Mouse (Mus musculus) CH12.LX (cell line): ENCODE measurements at regions not wholly inside any gene's neighbourhood (a gene's known extent, or its start where the extent isn't known, plus 50 kb on each side); places are given as distances from the start of the nearest gene placed in this dataset.

Source experiments
- CTCF ChIP-seq, 2 experiments: IDR thresholded peaks in 1 of 2; conservative IDR thresholded peaks in 1 of 2; 2 replicates each; pipeline ENCODE4 v1.5.1; 2011 to 2012; ENCODE audit warnings: low read depth in 2 of 2, low read length in 2 of 2, improper control_type of control experiment in 1 of 2, inconsistent platforms in 1 of 2, mild to moderate bottlenecking in 1 of 2, moderate library complexity in 1 of 2
- EP300 ChIP-seq: IDR thresholded peaks from 2 replicates; pipeline ENCODE4 v1.6.1; 2011; ENCODE audit warnings: low read length, improper control_type of control experiment
- IRF4 ChIP-seq: IDR thresholded peaks from 2 replicates; pipeline ENCODE4 v1.6.1; 2014; ENCODE audit warnings: low read depth, mild to moderate bottlenecking, inconsistent platforms, low read length, improper control_type of control experiment
- MAFK ChIP-seq: IDR thresholded peaks from 2 replicates; pipeline ENCODE4 v1.6.1; 2011; ENCODE audit warnings: low read length, improper control_type of control experiment; ENCODE audit not compliant: insufficient replicate concordance
- MEF2A ChIP-seq: IDR thresholded peaks from 2 replicates; pipeline ENCODE4 v1.6.1; 2014; ENCODE audit warnings: low read depth, mild to moderate bottlenecking, inconsistent platforms, low read length, improper control_type of control experiment, borderline replicate concordance
- MXI1 ChIP-seq: IDR thresholded peaks from 2 replicates; pipeline ENCODE4 v1.6.1; 2011; ENCODE audit warnings: mild to moderate bottlenecking, low read depth, low read length, improper control_type of control experiment
- TCF12 ChIP-seq: IDR thresholded peaks from 2 replicates; pipeline ENCODE4 v1.6.1; 2014; ENCODE audit warnings: low read depth, mild to moderate bottlenecking, inconsistent platforms, low read length, improper control_type of control experiment

GRCm38 (mm10) chr4:72627219-72627930, 225.1 kb downstream of the Aldoart1 start:
- TF ChIP-seq IRF4 (no peak), MXI1 (no peak), EP300 (no peak), MEF2A (no peak), TCF12 (no peak), MAFK (no peak), CTCF (conservative IDR thresholded peaks at IDR 0.05 in 1 of 2, IDR thresholded peaks at IDR 0.05 in 1 of 2; ENCODE audit: low read depth in 2 of 2, low read length in 2 of 2) (no peak)
